Mouse (Mus musculus) right cerebral cortex, postnatal 36 days (tissue): Measurements from ENCODE around the gene Plpp4.

Experiments
- DNase-seq, 2 experiments: peaks; one replicate each; pipeline ENCODE4 v3.0.0; 2022; ENCODE audit warnings: low spot score in 2 of 2, mixed read lengths in 1 of 2

Gene Plpp4

DNA sequence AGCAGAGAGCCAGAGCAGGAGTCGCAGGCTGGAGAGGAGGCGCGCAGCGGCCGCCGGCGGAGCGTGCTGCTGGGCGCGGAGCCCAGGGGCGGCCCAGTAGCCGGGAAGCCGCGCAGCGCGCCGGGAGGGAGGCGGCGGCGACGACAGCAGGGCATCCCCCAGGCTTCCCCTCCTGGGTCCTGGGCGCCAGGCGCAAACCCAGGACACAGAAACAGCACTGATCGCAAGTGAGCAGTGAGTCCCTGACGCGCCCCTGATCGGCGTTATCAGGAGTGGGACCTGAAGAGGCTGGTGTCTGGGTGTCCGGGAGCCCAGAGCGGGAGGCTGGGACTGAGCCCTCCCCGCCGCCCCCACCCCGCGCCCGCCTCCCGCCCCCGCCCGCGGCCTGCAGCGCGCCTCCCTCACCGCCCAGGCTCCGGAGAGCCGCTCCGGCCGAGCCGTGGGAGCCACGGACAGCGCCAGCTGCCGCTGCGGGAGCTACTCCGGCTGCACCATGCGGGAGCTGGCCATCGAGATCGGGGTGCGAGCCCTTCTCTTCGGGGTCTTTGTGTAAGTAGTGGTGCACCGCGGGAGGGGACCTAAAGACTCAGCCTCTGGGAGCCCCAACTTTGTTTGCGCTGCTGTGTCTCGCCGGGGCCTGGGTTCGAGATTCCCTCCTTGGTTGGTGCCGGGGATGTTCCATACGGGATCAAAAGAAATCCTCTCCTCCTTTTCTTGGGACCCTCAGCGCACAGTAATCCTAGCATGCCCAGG lies at the start of gene Plpp4:
Gene Plpp4, plus strand, starts transcription at position 411 of the 753 bp plus-strand sequence.
- DNase-seq, result peak; percentile 15 to 34

DNA sequence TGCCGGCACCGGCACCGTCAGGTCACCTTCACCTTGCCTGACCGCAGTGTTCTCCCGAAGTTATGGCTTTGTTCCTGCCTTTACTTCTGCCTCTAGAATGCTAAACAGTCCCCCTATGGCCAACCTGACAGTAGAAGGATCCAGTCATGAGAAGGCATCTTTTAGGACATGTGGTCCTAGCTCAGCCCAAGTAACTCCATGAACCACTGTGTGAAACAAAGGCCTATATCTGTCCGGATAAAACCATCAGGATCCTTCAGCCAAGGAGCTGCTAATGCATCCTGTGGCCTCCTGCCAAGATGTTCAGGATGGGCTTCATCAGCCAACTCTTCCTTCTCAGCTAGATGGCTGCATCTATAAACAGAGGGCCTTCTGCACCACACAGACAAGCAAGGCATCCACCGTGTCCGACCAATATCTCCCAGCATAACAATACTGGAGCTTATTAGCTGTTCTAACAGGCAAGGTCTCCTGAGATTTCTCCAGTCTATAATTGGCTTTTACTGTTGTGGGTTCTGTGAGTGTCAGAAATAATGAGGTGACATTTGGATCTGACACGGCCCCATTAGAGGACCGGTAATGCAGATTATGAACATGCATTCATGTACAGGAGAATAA lies 40.8 kb upstream of the Plpp4 start:
- DNase-seq, result no peak

DNA sequence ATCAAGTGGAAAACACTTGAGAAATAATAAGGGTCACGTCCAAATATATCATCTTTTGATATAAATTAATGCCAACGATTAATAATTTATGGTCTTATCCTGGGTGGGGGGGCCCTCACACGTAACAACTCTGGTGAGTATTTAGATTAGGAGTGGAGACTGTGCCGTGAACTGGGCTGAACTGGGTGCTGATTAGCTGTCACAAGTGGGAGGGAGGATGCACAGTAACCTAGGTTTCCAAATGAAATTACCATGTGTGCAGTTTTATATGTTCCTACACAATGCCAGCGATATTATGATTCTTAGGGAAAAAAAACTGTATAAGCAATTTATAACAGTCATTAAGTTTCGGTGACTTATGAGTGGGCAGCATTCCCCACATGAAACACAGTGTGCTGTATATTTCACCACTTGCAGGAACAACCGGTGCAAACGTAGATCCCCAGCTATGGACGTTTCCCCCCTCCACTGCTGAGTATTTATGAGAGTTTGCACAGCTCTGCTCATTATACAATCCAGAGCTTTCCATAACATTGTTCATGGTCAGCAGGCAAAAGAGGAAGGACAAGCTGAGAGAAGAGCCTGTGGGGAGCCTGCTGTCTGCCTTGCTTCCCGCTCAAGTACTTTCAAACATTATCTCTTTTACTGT lies 40.2 kb upstream of the Plpp4 start:
- no peak for DNase-seq

GRCm38 (mm10) chr7:129220948-129221347 lies 35.9 kb upstream of the Plpp4 start:
- no peak for DNase-seq

DNA sequence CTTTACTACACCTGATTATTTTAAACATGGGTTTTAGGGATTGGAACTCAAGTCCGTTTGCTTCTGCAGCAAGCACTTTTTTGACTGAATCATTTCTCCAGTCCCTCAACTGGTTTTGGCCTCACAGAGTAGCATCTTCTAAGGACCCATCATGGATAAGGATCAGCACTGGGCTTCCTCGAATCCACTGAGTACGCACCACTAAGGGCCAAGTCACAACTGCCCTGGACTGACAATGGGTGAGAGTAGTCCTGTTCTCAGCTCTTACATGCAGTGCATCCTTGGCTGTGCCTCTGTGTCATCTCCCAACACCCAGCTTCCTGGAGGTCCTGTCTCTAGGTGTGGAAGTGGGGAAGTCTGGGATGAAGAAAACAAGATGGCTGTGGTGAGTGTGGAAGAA lies 35.2 kb upstream of the Plpp4 start:
- DNase-seq, result no peak

DNA sequence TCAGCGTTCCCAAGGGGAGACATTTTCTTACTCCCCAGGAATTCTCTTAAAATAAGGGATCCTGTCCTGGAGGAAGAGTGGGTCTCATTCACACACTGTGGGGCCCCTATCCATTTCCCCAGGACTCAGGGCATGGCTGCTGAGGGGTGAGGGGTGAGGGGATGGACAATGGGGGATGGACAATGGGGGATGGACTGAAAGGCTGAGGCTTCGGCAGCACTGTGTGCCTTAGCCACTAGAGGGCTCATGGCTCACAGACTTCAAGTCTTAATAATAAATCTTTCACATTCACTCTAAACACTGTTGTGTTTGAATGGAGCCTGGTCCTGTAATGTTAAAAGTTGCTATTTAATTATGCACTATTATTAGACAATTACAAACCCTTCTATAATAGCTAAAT lies 21.4 kb upstream of the Plpp4 start:
- DNase-seq, result no peak

DNA sequence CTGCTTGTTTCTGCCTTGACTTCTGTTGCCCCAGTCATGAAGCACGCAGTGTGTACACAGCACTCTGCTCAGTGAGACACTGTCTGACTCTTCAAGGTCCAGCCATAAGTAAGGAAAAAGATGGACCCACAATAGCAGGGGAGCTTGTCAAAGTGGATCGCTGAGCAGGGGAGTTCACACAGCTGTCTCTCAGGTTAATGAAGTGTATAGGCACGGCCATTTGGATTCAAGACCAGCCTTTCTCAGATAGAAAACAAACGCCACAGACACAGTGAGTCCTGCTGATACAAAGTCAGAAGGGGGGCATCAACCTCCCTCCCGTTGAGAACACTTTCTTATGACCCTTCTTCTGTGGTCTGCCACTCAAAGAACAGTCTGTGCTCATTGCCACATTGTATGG lies 20.8 kb upstream of the Plpp4 start:
- no peak for DNase-seq

DNA sequence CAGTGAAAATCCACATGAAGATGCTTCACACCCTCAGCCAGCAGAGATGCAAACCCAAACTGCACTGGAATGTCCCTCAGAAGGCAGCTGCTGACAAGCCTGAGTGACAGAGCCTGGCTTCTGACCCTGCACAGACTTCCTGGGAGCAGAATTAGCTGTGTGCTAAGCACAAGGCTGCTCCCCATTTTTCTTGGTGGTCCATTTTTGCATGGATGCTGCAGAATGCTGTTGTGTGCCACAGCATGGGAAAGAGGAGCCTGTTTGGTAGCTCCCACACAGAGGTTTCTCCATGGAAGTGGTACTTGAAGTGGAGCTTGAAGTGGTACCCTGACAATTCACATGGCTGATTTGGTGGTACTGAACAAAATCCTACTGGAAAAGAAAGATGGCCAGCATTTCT lies 5.8 kb upstream of the Plpp4 start:
- DNase-seq, result no peak

DNA sequence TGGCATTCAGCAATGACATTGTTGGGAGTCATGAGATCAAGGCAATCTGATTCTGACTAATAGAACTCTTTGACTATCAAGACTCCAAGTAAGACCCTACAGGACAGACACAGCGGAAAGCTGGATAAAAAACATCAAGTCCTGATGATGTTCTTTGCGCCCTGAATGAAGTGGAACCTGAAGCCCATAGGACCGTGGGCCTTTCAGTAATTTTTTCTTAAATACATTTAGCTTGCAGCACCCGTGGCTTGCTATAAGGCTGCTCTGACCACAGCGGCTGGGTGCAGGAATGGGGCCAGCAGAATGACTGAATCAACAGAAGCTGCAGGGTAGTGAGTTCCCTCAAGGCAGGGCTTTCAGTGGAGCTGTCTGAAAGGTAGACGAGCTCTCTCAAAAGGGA lies 3.4 kb upstream of the Plpp4 start:
- DNase-seq, result no peak

- no peak for DNase-seq
Observed at GRCm38 (mm10) chr7:129254126-129254525, 2.7 kb upstream of the Plpp4 start.

- DNase-seq, result no peak
Observed at GRCm38 (mm10) chr7:129255406-129255805, 1.4 kb upstream of the Plpp4 start.

GRCm38 (mm10) chr7:129257374-129258018 lies 665 bp downstream of the Plpp4 start:
- DNase-seq, result no peak

DNA sequence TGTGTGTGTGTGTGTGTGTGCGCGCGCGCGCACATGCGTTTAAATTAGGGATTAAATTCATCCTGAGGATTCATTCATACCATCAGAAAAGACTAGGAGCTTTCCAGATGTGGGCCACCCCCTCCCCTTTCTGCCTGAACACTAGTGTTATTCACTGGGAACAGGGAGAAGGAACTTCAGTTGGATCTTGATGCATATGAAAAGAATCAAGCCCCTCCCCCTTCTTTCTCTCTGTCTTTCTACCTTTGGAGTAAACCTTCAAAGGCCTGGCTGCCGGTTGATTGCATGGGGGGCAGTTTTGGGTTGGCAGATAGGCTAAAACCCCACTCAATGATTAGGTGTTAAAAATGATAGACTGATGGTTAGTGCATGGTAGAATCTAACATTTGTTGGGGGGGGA lies 1.5 kb downstream of the Plpp4 start:
- no peak for DNase-seq

- no peak for DNase-seq
Observed at GRCm38 (mm10) chr7:129259195-129259594, 2.4 kb downstream of the Plpp4 start.

DNA sequence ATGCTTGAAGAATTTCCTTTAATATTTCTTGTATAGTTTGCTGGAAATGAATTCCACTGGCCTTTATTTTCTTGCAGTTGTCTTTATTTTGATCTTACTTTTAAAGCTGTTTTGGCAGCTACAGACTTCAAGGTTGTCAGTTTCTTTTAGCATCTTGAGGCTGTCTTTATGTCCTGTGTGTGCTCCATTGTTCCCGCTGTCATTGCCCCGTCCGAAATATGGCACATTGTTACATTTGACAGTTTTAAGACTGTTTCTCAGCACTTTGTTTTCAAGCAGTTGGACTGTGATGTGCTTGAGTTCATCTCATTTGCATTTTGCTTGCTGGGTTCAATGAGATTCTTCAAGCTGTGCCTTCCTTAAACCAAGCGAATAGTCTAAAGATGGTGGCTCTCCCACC lies 17.0 kb downstream of the Plpp4 start:
- DNase-seq, result no peak

DNA sequence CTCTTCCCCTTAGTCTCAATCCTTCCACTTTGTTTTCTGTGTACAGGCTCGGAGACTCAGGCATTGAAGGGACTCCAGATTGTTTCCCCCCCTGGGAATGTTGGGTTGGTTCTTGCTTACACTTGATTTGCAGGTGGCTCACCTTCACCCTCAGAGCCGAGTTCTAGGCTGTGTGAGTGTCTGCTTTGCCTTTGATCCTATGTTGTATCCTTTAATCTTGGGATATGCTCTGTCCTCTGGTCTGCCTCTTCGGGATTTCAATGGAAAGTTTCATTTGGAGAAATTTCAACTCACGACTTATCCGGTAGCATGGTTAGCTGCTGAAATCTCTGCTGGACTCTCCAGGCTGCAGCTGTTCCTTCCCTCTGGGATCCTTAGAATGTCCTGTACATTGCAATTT lies 17.9 kb downstream of the Plpp4 start:
- DNase-seq, result no peak

- no peak for DNase-seq
Observed at GRCm38 (mm10) chr7:129277751-129278150, 20.9 kb downstream of the Plpp4 start.

GRCm38 (mm10) chr7:129278801-129279200 lies 22.0 kb downstream of the Plpp4 start:
- DNase-seq, result no peak

DNA sequence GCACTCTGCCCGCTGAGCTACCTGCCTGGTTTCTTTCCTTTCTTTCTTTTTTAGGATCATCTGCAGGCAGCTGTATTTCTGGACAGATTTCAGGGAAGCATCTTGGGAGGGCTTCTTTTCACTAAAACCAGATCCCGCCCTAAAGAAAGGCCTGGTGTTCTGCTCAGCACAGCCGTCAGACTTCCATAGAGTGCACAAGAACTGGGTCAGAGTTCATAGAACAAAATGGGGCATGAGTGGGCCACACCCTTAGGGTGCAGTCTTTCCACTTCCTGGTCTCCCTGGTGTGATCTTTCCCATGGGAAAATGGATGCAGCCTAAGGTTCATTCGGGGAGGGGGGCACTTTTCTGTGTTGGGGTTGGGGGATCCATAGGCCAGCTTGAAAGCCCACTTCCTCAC lies 22.4 kb downstream of the Plpp4 start:
- no peak for DNase-seq

- no peak for DNase-seq
Observed at GRCm38 (mm10) chr7:129281966-129282365, 25.1 kb downstream of the Plpp4 start.

- DNase-seq, result no peak
Observed at GRCm38 (mm10) chr7:129285186-129285868, 28.5 kb downstream of the Plpp4 start.

GRCm38 (mm10) chr7:129293211-129293610 lies 36.4 kb downstream of the Plpp4 start:
- no peak for DNase-seq
